Mouse (Mus musculus): ENCODE measurements around the gene Heatr9.

The Heatr9 gene

DNA sequence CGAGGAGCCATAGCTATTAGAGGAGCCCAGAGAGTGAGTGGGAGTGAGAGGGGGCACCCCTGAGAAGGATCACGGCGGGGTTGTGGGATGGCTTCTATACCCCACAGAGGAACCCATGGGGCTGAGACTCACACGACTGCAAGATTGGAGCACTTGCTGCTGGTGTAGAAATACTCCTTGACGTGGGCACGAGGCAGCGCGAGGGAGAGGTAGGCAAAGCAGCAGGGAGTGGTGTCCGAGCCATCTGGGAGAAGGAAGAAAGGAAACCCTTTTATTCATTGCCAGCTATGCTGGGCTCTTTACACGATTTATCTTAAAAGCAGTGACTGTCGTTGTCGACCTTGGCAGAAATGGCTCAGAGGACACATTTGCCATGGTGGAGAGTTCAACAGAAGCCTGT, 7.0 kb upstream of the Heatr9 start:
- DNase-seq, result peak; percentile 18

DNA sequence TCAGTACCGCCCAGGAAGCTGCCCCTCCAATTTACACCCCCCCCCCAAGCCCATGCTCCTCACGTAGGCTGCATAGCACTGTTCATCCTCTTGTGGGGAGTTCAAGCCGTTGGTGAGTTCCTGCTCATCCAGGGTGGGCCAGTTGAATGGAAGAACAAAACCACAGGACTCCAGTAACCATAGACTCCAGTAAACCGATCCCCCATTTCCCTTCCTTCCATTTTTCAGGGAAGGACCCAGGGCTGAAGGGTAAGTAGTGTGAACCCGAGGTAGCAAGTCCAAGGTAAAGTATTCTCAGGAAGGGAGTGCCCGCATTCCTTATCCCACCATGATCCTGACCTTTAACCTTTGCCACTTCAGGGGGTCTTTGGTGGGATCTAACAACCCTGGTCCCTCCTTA, 3.6 kb downstream of the Heatr9 start:
- no peak for DNase-seq

DNA sequence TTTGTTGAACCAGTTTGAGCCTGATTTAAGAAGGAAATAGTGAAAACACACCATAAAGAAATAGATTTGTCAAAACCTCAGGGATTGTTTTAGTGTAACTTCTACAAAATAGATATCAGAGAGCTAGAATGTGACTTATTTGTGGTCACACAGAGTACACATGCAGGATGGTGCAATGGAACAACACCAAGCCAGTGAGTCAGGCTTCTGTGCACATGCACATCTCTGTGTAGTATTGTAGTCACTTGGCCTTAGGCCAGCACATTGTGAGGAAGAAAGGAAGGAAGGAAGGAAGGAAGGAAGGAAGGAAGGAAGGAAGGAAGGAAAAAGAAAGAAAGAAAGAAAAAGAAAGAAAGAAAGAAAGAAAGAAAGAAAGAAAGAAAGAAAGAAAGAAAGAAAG, 4.8 kb downstream of the Heatr9 start:
- no peak for DNase-seq

DNA sequence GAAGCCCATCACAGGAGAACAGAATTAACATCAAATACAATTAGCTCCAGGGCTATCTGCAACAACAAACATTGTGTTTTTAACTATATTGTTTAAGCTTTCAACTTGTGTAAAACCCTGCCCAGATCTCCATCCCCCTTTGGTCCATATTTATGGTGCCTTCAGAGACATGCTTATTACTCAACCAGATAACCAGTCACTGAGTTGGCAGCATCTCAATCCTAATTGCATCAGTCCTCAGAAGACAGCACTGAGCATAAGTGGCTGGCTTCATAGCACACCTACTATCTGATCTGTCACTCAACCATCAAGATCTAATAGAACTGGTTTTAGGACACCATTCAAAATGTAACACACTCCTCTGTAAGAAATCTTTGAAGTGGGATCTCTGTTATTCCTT, 12.5 kb downstream of the Heatr9 start:
- DNase-seq, result no peak

DNA sequence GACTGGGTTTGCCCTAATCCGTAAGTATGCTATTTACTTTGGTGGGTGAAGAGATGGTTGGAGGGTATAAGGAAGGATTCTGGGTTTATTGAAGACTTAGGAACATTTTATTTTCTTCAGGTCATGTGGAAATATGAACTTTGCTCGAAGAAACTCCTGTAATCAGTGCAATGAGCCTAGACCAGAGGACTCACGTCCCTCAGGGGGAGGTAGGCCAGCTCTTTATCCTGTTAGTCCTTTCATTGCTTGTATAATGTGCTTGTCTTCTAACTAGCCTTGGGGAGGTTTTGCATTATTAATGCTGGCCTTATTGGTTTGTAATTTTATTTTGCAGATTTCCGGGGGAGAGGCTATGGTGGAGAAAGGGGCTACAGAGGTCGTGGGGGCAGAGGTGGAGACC, 17.7 kb downstream of the Heatr9 start:
- no peak for DNase-seq

DNA sequence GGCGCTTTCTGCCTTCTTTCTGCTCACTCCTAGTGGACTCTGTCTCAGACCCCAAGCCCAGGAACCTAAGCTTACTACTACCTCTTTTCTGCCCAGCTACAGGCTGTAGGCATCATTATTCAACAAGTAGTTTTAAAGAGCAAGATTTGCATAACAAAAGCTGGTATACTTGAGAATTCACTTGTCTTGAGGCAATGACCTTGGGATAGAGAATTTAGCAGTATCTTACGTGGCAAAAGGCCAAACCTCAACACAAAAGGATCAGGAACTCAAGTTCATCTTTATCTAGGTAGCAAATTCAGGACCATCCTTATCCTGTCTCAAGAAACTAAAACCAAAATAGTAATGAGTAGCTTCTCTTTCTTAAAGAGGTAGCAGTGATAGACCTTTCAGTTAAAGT, 26.4 kb downstream of the Heatr9 start:
- no peak for DNase-seq

DNA sequence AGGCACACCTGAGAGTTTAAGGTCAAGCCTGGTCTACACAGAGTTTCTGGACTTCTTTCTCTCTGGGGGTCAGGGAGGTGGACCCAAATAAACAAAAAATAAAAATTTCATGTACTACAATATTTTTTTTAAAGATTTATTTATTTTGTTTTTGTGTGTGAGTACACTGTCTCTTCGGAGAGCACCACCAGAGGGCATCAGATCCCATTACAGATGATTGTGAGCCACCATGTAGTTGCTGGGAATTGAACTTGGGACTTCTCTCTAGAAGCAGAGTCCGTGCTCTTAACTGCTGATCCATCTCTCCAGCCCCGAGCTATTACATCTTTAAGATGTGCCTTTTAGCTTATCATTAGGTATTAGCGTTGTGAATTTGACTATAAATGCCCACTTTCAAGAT, 30.5 kb downstream of the Heatr9 start:
- no peak for DNase-seq

DNA sequence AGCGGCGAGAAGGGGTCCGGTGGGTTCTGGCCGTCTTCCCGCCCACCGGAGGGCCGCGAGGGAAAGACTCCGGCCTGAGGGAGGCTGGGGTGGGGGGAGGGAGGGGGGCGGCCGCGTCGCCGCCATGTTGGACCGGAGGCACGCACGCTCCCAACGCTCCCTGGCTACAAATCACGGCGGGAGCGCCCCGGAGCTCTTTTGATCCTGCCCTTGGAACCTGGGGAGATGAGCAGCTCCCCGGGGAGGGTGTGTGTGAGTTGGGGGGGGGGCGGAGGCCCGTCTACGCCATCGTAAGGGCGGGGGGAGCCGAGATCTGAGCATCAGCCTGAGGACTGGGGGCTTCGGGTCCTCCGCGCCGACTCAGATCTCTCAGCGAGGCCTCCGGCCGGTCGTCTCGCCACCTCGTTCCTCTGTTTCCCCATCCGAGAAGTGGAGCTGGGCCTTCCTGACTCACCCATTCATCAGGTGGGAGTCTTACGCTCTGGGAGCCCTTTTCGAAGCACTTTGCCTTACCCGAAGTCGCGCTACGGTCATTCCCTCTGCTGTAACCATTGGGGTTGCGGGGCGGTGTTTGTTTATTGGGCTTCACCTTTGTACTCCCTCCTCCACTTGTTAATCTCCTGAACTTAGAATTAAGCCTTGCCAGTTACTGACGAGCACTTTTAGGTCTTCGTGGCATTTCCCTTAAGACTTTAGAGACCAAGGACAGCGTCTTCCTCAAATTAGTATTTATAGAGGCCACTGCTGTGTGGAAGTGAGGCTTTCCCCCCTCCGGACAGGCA, 48.5 kb downstream of the Heatr9 start:
- no peak for DNase-seq

DNA sequence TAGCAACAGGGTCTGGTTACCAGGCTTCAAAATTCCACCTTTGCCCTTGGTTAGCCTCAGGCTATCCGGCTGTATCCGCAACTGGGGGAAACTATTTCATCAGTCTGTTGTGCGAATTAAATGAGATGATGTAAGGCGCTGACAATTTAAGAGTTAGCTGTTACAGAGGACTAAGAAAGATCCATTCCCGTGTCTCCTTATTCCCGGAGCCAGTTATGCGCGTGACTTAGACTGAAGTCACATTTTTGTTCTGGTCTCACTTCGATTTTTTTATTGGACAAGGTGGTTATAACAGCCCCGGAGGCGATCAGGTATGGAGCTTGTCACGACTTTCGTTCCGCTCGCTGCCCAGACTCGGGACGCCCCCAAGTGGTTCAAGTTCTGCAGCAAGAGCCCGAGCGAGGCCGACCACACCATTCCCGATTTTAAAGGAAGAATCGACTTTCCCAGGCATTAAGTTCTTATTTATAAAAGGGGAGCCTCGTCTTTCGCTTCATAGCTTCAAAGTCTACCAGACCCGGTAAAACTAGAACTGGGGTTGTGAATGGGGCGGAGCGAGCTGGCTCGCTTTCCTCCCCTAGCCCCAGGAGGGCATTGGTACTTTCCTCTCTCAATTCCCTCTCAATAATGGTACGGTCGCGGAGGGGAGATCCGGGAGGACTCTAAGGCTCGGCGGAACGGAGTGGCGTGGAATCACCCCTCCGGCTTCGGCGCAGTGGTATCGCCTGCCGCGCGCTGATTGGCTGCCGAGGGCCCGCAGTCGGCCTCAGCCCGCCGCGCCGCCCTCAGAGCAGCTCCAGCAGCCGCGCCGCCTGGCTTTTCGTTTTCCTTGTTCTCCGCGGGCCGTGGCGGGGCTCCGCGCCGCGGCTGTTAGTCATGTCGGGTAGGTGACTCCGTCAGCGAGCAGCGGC, 49.4 kb downstream of the Heatr9 start, which contains the start of gene Taf15:
Gene Taf15, plus strand, starts transcription at position 763 of the 911 bp plus-strand sequence.
- DNase-seq, result peak; percentile 99

DNA sequence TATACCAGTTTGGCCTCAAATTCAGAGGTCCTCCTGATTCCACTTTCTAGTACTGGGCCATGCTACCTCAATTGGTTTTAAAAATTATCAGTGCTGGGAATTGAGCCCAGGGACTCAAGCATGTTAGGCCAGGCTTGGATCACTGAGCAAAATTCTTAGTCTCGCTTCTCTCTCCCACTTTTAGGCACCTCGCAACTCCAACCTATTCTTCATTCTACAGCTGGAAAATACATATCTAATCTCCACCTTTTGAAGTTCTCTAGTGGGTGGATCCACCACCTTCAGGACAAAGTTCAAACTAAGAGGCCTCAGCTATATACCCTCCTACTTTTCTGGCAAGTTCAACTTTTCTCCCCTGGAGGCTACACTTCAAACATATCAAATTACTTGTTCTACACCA, 50.2 kb downstream of the Heatr9 start:
- DNase-seq, result no peak

DNA sequence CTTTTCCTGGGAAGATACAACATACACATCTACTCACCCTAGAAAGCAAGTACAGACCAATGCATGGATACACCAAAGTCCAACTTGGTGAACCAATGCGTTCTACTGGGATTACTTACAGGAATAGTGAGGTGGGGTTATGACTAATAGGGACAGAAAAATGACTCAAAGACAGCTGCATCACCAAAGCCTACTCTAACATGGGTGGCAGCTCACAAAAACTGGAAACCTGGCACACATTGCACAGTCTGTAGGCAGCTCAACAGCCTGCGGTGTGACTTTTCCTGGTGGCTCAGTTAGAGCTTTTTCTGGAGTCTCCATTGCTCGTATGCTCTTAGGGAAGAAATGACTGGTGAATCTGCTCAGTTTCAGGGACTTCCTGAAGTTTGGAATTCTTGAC, 53.2 kb downstream of the Heatr9 start:
- DNase-seq, result no peak

DNA sequence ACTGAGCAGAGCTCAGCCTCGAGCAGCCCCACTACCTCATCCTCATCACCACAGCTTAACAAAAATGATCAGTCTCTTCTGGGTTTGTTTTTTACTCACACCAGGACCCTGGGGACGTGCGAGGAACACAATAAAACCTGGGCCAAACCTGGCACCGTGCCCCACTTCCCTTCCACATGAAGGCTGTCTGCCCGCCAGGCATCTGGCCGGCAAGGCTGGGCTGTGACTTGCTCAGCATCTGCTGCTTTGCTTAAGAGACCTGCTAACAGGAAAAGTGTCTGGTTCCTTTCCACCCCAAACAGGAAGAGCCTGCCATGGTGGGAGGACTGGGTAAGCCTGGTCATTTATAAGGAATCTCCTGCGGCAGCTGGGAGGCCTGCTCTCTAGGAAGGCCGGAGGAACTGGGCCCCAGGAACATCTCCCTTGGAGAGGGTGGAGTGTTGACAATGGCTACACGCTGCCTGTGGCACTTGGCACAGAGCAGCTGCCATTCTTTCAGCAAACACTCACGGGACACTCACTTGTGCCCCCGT, 54.8 kb downstream of the Heatr9 start:
- peak; percentile 70 for DNase-seq

DNA sequence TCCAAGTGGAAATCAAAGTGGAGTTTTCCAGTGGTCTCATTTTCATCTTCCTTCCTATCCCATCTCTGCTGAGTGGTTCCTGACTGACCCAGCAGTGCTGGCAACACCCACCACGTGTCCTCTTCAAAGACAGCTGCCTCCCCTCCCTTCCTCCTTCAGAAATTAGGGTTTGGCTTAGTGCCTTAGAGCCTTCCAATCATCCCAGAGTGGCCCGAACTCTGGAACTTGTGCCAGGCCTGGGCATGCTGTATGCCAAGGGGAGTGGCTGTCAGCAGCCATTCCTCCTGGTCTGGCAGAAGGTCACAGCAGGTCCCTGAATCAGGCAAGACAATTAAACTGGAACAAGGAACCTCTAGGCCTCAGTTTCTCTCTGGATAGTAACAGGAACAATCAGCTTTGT, 56.0 kb downstream of the Heatr9 start:
- DNase-seq, result no peak

DNA sequence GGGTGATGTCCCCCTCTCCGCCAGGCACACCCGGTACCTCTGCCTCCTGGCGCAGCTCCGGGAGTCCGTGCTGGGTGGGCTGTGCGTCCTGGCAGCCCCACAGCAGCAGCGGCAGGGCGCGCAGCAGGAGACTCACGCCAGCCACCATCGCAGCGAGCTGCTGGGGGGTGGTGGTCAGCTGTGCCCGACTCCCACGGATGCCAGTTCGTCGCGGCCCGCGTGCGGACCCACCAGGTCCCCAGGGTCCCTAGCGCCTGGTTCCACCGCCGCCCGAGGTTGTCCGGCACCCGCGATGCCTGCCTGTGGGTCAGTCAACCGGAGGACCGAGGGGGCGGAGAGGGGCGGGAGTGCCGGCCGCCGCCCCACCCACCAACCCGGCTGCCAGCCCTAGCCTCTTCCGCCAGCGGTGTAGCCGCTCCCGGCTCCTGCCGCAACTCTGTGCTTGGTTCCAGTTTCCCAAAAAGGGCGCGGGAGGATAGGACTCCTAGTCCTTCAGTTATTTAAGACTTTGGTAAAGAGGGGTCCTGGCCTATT, 59.2 kb downstream of the Heatr9 start, which contains the start of gene Mmp28:
Gene Mmp28, minus strand, starts transcription at position 361 of the 534 bp plus-strand sequence.
- DNase-seq, result peak; percentile 44
